Mouse (Mus musculus) small intestine, adult 2 months (tissue): ENCODE data around the gene Aph1a.

Experiments
- CTCF ChIP-seq: fragments of 200-500 bp; IDR thresholded peaks from 2 replicates; pipeline ENCODE4 v1.5.1; 2012; ENCODE audit warnings: low read depth, mild to moderate bottlenecking, control low read depth, inconsistent platforms, low read length, moderate library complexity, mixed read lengths; ENCODE audit not compliant: insufficient replicate concordance, insufficient read length; ENCODE audit errors: extremely low read depth
- POLR2A ChIP-seq: fragments of 200-500 bp; IDR thresholded peaks from 2 replicates; pipeline ENCODE4 v1.6.1; 2012; ENCODE audit warnings: low read depth, mild to moderate bottlenecking, control low read depth, inconsistent platforms, low read length, moderate library complexity

DNA sequence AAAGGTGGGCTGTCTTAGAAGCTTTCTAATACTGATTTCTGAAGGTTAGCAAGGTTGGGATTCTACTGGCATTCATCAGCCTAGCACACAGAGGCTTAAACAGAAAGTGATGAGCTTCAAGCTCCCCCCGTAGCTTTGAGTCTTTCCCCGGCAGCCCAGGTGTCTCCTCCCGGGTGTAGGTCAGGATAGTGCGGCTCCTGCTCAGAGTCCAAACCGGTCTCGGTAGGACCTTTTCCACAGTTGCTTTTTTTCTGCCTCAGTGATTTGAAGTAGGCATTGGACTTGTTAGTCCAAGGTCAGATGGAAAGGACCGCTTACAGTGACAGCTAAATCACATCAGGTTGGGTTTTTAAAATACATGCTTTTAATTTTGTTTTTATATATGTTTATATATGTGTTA lies 38.8 kb downstream of the Aph1a start:
- TF ChIP-seq CTCF = no peak
- no peak for TF ChIP-seq POLR2A
